Mouse (Mus musculus) midbrain, embryonic 12.5 days (tissue): ENCODE results near the gene Cbfa2t3. TPM values are rescaled to one million over a fixed set of nuclear protein-coding genes. Genes with fewer than 3 reads are reported as not detected.

ENCODE experiments used
- ATAC-seq: fragments of 200-750 bp; cut with Nextera tagmentation; 2 replicates; pipeline ENCODE4 v1.8.0; 2017; ENCODE audit warnings: low read depth, moderate TSS enrichment, moderate library complexity; ENCODE audit not compliant: low FRiP score
- H3K27ac ChIP-seq: fragments of 300-500 bp; sonication (generic); replicated peaks from 2 replicates; pipeline ENCODE4 v1.5.1; 2016; ENCODE audit warnings: mild to moderate bottlenecking
- H3K27me3 ChIP-seq: fragments of 300-500 bp; sonication (generic); 2 replicates; pipeline ENCODE4 v1.6.1; 2016; ENCODE audit warnings: mild to moderate bottlenecking
- H3K36me3 ChIP-seq: fragments of 300-500 bp; sonication (generic); 2 replicates; pipeline ENCODE4 v1.6.1; 2016
- H3K4me1 ChIP-seq: fragments of 300-500 bp; sonication (generic); 2 replicates; pipeline ENCODE4 v1.6.1; 2016
- H3K4me2 ChIP-seq: fragments of 300-500 bp; sonication (generic); replicated peaks from 2 replicates; pipeline ENCODE4 v1.6.1; 2016; ENCODE audit warnings: mild to moderate bottlenecking, moderate library complexity
- H3K4me3 ChIP-seq: fragments of 300-500 bp; sonication (generic); 2 replicates; pipeline ENCODE4 v1.5.1; 2016; ENCODE audit warnings: mild to moderate bottlenecking
- H3K9ac ChIP-seq: fragments of 300-500 bp; sonication (generic); replicated peaks from 2 replicates; pipeline ENCODE4 v1.6.1; 2016; ENCODE audit warnings: mild to moderate bottlenecking, moderate library complexity
- H3K9me3 ChIP-seq: fragments of 300-500 bp; sonication (generic); 2 replicates; pipeline ENCODE4 v1.6.1; 2016; ENCODE audit warnings: mild to moderate bottlenecking
- WGBS: fragments of 180-500 bp; shearing (Covaris S2); methylation state at CpG from one replicate; pipeline ENCODE4 v1.1.7; 2016; 5-methylcytosine and 5-hydroxymethylcytosine counted together
- polyA plus RNA-seq: library from polyadenylated mRNA; unstranded; fragments of >200 nt; fragmentation: Nextera tagmentation; extraction: Ambion mirVana; gene quantifications from 2 replicates; pipeline ENCODE4 v1.2.1, GENCODE M21; 2016

Cbfa2t3 gene
- polyA plus RNA-seq, 1 experiment from 2014 or later, result 12.9 TPM

DNA sequence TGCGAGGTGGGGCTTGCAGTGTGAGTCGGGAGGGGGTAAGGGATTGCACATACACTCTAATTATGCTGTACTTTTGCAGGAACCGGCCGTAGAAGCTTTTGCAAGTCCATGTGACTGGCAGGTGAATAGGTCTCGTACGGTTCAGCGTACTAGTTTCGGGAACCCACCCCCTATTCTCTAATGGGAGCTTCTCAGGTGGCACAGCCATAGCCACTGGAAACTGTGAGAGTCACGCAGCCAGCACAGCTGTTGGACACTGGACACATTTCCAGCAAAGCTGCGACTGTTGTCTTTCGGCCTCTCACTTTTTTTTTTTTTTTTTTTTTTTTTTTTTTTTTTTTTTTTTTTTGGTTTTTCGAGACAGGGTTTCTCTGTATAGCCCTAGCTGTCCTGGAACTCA is 92.1 kb downstream of the Cbfa2t3 start:
- 90% methylated on average over 11 of the region's 12 CpGs for WGBS
- Histone ChIP-seq H3K36me3 (no peaks in the 10 kb centered on the region), H3K4me1 (peaks cover 9% of the 10 kb centered on the region), H3K27me3 (no peaks in the 10 kb centered on the region; the same call in 1 of the 2 replicates), H3K9me3 (no peaks in the 10 kb centered on the region), H3K4me2 (no peak overlapping the region), H3K27ac (no peak overlapping the region), H3K4me3 (no peak overlapping the region), H3K9ac (no peak overlapping the region)
- ATAC-seq, result no peak

DNA sequence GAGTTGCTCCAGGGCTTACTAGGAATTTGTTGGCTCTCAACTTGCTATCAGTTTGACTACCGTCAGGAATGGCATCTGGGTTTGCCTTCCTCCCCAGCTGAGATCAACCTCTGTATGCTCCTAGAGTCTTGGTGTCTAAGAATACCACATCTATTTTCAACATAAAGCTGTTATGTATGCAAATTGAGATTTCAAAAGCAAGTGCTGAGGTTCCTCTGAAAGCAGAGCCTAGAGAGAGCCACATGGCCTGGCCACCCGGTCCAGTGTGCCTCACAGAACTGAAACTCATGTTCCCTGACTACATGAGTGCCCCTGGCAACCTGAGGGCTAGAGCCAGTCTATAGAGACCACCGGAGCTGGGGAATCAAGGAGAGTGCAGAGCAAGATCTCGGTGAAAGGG is 93.5 kb downstream of the Cbfa2t3 start:
- no peaks in the 10 kb centered on the region for H3K9me3 ChIP-seq
- H3K4me3 ChIP-seq, result no peak overlapping the region
- 86% methylated on average over 4 of the region's 4 CpGs for WGBS

DNA sequence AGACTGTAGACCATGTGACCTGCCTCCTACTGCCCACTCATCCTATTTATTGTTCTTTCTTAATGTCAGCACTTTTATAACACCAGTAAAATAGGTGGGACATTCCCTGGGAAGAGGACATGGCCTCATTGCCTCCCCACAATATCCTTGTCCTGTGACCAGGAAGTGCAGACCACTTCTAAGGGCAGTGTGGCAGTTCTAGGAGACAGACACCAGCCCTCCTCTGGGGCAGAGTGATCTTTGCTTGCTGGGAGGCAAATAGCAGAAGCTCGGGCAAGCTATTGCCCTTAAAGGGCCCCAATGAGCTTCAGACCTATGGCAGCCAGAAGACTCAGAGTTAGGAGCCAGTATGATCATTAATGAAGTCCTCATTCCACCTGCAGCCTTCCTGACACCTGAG is 94.3 kb downstream of the Cbfa2t3 start:
- H3K36me3 ChIP-seq, result no peaks in the 10 kb centered on the region
- WGBS, result 77% methylated on average over 1 of the region's 1 CpGs

More for the DNA sequence above, 93.5 kb downstream of the Cbfa2t3 start:
- Histone ChIP-seq H3K4me2 (no peak overlapping the region), H3K4me1 (peaks cover 1% of the 10 kb centered on the region), H3K27me3 (no peaks in the 10 kb centered on the region; the same call in 1 of the 2 replicates), H3K9ac (no peak overlapping the region), H3K27ac (no peak overlapping the region), H3K36me3 (no peaks in the 10 kb centered on the region)
- ATAC-seq, result no peak

DNA sequence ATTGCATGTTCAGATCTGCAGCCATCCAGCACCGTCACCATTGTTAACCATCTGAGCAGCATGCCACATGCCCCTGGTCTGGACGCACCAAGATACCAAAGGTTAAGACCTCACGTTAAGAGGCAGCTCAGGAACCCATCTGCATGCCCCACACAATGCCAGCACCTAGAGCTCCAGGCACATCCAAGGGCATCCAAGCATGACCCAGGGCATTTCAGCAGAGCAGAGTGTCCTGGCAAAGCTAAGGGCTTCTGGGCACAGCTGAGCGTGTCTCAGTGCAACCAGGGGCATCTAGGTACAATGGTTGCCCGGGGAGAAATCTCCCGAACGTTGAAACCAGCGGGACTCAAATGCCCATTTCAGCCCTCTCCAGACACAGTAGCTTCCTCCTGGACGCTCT is 98.2 kb downstream of the Cbfa2t3 start:
- H3K36me3 ChIP-seq, result 0 out of 2 replicates have a peak, but pooled peaks cover 3% of the 10 kb centered on the region
- H3K9ac ChIP-seq, result no peak overlapping the region
- H3K27ac ChIP-seq, result no peak overlapping the region
- no peaks in the 10 kb centered on the region for H3K4me1 ChIP-seq
- 90% methylated on average over 9 of the region's 9 CpGs for whole genome bisulfite sequencing
- H3K4me2 ChIP-seq, result no peak overlapping the region
- H3K4me3 ChIP-seq, result no peak overlapping the region
- ATAC-seq, result no peak
- no peaks in the 10 kb centered on the region for H3K9me3 ChIP-seq
- H3K27me3 ChIP-seq, result no peaks in the 10 kb centered on the region; the same call in 1 of the 2 replicates

More for the DNA sequence above, 94.3 kb downstream of the Cbfa2t3 start:
- H3K4me1 ChIP-seq, result no peaks in the 10 kb centered on the region
- no peaks in the 10 kb centered on the region for H3K9me3 ChIP-seq
- no peak overlapping the region for H3K4me2 ChIP-seq
- H3K4me3 ChIP-seq, result no peak overlapping the region
- no peaks in the 10 kb centered on the region; the same call in 1 of the 2 replicates for H3K27me3 ChIP-seq
- no peak for ATAC-seq
- H3K27ac ChIP-seq, result no peak overlapping the region
- no peak overlapping the region for H3K9ac ChIP-seq

DNA sequence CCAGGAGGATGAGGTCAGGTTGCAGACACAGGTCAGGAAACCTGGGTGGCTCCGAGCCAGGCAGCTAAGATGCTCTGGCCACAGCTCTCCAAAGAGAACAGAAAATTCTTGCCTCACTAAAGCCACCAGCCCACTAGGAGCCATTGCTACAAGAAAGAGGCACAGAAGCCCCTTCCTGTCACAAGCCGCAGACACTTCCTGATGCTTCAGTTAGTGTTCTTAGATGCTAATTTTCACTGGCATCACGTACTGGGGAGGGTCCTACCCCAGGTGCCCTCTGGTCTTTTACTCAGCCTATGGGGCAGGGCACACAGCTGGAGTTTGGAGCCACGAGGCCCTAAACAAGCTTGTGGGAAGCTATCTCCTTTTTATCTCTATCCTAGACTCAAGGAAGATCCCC is 102.9 kb downstream of the Cbfa2t3 start:
- Histone ChIP-seq H3K27me3 (no peaks in the 10 kb centered on the region), H3K9me3 (no peaks in the 10 kb centered on the region), H3K9ac (no peak overlapping the region), H3K4me2 (no peak overlapping the region), H3K27ac (no peak overlapping the region), H3K36me3 (0 out of 2 replicates have a peak, but pooled peaks cover 3% of the 10 kb centered on the region), H3K4me3 (no peak overlapping the region), H3K4me1 (no peaks in the 10 kb centered on the region)
- WGBS, result 48% methylated on average over 4 of the region's 4 CpGs
- ATAC-seq, result no peak

DNA sequence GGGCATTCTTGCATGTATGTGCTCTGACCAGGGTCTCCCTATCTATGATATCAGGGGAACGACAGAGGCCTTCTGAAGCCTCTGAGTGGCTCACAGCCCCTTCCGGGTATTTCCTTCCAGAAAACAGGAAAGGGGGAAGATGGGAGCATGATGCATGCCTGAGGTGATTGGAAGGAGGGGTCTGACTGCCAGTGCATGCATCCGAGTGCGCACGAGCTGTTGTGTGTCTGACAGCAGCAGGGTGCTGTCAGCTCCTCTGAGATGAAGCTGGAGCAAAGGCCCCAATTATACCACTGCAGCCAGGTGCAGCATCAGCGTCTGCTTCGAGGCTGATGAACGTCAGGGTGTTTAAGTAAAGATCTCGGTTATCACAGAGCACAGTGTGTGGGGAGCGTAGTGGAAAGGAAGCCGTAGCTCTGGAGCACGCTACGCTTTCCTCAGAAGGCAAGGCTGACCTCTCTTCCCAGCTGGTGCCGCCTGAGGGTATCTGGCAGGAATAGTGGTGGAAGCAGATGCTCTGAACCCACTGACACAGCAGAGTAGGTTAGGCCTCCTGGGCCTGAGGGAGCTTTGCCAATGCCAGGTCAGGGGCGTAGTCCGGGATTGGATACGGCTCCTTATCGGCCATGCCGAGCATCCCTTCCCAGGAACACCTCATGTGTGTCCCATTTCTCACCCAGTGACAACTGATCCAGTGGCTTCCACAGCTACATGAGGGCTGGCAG is 105.0 kb downstream of the Cbfa2t3 start:
- H3K9me3 ChIP-seq, result no peaks in the 10 kb centered on the region
- 0 out of 2 replicates have a peak, but pooled peaks cover 1% of the 10 kb centered on the region for H3K36me3 ChIP-seq
- no peak for ATAC-seq
- H3K27me3 ChIP-seq, result no peaks in the 10 kb centered on the region
- WGBS, result 85% methylated on average over 19 of the region's 19 CpGs
- no peak overlapping the region for H3K27ac ChIP-seq
- no peak overlapping the region for H3K9ac ChIP-seq
- no peak overlapping the region for H3K4me3 ChIP-seq
- H3K4me2 ChIP-seq, result no peak overlapping the region
- no peaks in the 10 kb centered on the region for H3K4me1 ChIP-seq

DNA sequence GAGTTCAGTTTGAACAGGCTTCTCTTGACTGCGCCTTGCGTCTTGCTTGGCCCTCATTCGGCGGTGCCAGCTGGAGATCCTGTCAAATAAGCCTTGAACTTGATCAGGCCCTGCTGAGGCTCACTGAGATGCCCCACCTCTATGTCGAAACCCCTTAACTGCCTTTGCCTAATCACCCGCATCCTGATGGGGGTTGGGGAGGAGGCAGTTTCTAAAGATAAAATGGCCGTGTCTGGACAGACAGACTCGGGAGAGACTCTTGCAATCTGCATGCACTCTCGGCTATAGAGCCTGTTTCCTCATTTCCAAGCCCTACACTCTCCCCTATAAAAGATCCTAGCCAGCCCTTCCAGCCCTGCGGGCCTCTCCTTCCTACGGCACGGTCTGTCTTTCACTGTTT is 105.7 kb downstream of the Cbfa2t3 start:
- Histone ChIP-seq H3K4me1 (no peaks in the 10 kb centered on the region), H3K9me3 (no peaks in the 10 kb centered on the region), H3K36me3 (no peaks in the 10 kb centered on the region), H3K9ac (no peak overlapping the region), H3K27me3 (no peaks in the 10 kb centered on the region), H3K27ac (no peak overlapping the region), H3K4me3 (no peak overlapping the region), H3K4me2 (no peak overlapping the region)
- no peak for ATAC-seq
- WGBS, result 82% methylated on average over 12 of the region's 12 CpGs

DNA sequence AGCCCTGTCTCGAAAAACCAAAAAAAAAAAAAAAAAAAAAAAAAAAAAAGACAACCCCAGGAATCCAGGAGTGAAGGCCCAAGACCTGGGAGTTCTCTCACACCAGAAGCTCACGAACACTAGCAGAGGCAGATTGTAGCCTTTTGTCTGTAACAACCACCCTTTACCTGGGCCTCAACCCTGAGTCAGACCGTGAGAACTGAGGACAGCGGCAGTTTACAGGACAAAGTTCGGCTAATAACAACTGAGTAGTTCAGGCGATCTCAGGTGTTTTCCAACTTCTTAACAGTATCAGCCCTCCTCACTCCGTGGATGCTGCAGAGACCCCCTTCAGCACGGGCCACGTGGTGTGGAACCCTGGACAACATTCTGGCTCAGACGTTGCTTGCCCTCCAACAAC is 112.2 kb downstream of the Cbfa2t3 start:
- 90% methylated on average over 10 of the region's 10 CpGs for WGBS
- H3K9ac ChIP-seq, result no peak overlapping the region
- H3K4me2 ChIP-seq, result no peak overlapping the region
- H3K4me3 ChIP-seq, result no peak overlapping the region
- H3K9me3 ChIP-seq, result no peaks in the 10 kb centered on the region
- H3K27ac ChIP-seq, result no peak overlapping the region
- H3K27me3 ChIP-seq, result no peaks in the 10 kb centered on the region
- H3K4me1 ChIP-seq, result peaks cover 5% of the 10 kb centered on the region; the same call in 1 of the 2 replicates
- no peak for ATAC-seq
- no peaks in the 10 kb centered on the region for H3K36me3 ChIP-seq

DNA sequence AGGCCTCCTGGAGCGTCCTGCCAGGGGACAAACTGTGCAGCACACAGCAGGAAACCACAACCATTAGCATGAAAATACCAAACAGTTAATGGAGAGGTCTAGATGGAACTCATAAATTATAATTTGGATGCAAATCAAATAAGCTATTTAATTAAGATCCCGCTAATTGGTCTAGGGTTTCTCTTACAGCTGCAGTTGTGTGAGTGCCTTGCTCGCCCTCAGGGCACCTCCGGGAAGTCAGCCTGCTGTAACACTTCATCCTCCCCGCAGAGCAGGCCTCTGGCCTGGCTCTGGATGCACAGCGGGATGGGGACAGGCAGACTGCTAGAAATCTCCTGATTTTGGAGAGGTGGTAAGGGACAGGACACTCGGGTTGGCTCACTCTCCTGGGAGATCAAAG is 112.7 kb downstream of the Cbfa2t3 start:
- H3K4me1 ChIP-seq, result peaks cover 5% of the 10 kb centered on the region; the same call in 1 of the 2 replicates
- WGBS, result 62% methylated on average over 7 of the region's 7 CpGs
- ATAC-seq, result no peak

DNA sequence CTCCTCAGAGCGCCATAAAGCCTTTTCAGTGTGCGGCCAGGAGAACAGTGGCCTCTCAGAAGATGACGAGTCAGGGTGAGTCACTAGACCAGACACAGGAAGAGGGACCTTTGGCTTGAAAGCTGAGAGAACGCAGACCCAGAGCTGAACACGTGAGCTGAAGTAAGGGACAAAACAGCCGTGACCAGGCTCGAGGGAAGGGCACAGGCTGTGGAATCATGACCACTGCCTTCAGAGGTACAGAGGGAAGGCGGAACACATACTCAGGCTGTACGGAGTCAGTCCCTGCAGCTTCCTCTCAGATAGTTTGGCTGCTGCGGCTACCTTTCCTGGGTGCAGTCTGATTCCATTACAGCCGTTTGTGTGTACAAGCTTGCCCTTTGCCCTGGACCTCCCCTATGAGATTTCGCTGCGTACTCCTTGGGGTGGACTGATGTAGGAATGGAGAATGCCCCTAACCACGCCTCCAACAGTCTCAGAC is 113.5 kb downstream of the Cbfa2t3 start:
- ATAC-seq, result no peak
- H3K4me1 ChIP-seq, result peaks cover 5% of the 10 kb centered on the region; the same call in 1 of the 2 replicates
- no peak overlapping the region for H3K27ac ChIP-seq
- no peaks in the 10 kb centered on the region for H3K9me3 ChIP-seq
- H3K9ac ChIP-seq, result no peak overlapping the region
- H3K36me3 ChIP-seq, result no peaks in the 10 kb centered on the region
- H3K4me3 ChIP-seq, result no peak overlapping the region
- WGBS, result 73% methylated on average over 14 of the region's 14 CpGs
- no peaks in the 10 kb centered on the region for H3K27me3 ChIP-seq
- no peak overlapping the region for H3K4me2 ChIP-seq

More for the DNA sequence above, 112.7 kb downstream of the Cbfa2t3 start:
- Histone ChIP-seq H3K36me3 (no peaks in the 10 kb centered on the region), H3K9ac (no peak overlapping the region), H3K4me2 (no peak overlapping the region), H3K27me3 (no peaks in the 10 kb centered on the region), H3K4me3 (no peak overlapping the region), H3K9me3 (no peaks in the 10 kb centered on the region), H3K27ac (no peak overlapping the region)

DNA sequence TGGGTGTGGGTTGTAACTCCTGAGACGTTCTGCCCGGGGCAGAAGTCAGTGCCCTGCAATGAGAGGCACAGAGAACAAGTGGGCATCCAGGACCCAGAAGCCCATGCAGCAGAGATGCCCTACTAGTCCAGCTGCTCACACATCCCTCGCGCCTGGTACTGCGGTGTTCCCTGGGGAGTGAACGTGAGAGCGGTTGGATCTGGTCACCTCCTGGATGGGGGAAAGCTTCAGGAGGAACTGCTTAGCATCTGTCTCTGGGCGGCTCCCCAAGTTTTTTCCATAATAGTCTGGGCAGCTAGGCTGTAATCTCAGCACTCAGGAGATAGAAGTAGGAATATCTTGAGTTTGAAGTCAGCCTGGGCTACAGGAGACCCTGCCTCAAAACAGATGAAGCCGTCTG is 113.9 kb downstream of the Cbfa2t3 start:
- WGBS, result 82% methylated on average over 9 of the region's 9 CpGs
- no peak overlapping the region for H3K4me2 ChIP-seq
- no peak for ATAC-seq
- peaks cover 5% of the 10 kb centered on the region; the same call in 1 of the 2 replicates for H3K4me1 ChIP-seq
- no peaks in the 10 kb centered on the region for H3K27me3 ChIP-seq
- no peak overlapping the region for H3K4me3 ChIP-seq
- H3K36me3 ChIP-seq, result no peaks in the 10 kb centered on the region
- no peak overlapping the region for H3K27ac ChIP-seq
- H3K9me3 ChIP-seq, result no peaks in the 10 kb centered on the region
- H3K9ac ChIP-seq, result no peak overlapping the region

DNA sequence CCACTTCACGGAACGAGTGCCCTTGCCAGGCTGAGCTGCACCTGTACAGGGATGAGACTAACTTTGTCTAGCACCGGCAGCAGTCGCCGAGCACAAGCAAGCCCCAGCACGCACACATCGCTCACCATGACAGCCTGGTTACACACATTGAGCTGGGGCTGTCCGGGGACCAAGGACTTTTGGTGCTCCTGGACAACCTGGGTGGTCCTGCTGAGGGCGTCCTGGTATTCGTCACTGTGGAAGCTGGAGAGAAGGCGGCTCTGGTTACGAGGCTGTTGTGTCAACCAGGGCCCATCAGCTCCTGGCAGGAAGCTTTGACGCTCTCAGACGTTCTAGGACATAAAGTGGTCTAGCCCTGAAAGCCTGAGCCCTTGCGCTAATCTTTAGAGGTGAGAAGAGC is 118.0 kb downstream of the Cbfa2t3 start:
- H3K4me3 ChIP-seq, result no peak overlapping the region
- no peaks in the 10 kb centered on the region for H3K36me3 ChIP-seq
- no peak for ATAC-seq
- no peaks in the 10 kb centered on the region for H3K9me3 ChIP-seq
- H3K9ac ChIP-seq, result no peak overlapping the region
- peaks cover 17% of the 10 kb centered on the region for H3K4me1 ChIP-seq
- 86% methylated on average over 15 of the region's 15 CpGs for WGBS
- no peak overlapping the region for H3K4me2 ChIP-seq
- no peak overlapping the region for H3K27ac ChIP-seq
- no peaks in the 10 kb centered on the region for H3K27me3 ChIP-seq
